Mouse (Mus musculus) retina, postnatal 1 day (tissue): ENCODE measurements around the gene Strip1.
A peak's percentile ranks its signal among the peaks of the same experiment; 100 is the strongest.

ENCODE experiments used
- DNase-seq: peaks from one replicate; pipeline ENCODE4 v3.0.0-alpha.2; 2012

Strip1 gene

DNA sequence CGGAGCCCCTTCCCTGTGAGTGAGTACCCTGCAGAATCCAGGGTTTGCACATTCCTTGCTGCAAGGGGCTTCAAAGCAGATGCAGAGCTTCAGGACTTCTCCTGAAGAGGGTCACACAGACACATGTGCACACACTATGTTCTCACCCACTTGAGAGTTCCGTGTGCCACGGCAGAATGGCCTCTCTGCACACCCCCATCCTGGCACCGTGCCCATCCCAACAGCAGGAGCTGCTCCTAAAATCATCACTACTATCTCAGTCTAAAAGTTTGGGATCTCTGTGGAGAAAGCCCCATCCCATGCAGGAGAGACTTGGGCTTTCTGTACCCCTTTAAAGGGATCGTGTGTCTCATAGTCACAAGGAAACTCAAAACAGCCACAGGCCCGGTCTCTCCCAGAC, 45.0 kb downstream of the Strip1 start:
- DNase-seq, result no peak

DNA sequence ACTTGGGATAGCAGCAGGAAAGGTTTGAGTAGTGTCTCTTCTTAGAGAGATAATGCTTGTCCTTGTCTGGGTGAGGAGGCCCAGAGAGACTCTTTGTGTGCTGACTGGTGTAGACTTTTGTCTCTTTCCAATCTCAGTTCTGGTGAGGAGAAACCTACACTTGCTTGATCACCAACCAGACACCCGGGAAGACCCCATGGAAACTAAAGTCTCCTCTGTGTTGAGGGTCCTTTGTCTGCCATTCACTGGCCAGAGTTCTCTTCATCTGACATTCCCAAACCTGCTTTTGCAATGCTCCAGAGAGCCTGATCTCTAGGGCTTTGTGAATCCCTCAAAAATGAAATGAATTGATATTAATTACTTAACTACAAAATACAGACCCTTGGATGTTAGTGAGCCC, 47.6 kb downstream of the Strip1 start:
- DNase-seq, result no peak

DNA sequence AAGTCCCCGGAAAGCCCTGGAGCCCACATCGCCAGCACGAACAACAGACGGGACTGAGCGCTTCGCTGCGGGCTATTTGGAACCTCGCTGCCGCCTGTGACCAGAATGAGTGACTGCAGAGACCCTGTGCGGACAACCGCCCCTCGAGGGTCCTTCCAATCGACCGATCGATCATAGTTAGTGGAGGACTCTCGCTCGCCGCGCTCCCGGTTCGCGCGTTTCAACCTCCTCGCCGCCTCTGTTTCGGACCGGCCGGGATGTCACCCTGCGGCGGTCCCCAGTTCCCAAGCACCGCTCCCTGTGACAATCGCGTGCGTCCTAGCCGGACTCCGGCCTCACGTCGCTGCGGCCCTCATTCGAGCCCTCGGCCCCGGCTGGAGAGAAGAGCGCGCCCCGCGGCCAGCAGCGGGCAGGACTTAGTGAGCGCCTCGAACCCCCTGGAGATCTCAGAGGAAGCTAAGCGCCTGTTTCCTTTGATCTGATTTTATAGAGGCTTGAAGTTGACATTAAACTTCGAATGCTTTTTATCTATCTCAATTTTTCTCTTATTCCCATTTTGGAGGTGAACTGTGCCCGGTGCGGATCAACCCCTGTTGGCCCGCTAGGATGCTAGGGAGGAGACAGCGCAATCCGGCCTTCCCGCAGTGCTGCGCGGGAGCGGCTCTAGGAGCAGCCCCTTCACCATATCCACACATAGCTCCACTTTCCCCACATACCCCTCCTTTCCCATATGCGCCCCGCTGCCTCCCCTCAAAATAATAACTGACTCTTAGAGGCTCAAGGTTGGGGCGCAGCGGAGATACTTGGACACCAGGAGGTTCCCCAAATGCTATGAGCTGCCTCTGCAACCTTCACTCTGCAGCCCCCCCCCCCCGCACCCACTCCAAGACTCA, 48.4 kb downstream of the Strip1 start:
- peak; percentile 62 for DNase-seq

DNA sequence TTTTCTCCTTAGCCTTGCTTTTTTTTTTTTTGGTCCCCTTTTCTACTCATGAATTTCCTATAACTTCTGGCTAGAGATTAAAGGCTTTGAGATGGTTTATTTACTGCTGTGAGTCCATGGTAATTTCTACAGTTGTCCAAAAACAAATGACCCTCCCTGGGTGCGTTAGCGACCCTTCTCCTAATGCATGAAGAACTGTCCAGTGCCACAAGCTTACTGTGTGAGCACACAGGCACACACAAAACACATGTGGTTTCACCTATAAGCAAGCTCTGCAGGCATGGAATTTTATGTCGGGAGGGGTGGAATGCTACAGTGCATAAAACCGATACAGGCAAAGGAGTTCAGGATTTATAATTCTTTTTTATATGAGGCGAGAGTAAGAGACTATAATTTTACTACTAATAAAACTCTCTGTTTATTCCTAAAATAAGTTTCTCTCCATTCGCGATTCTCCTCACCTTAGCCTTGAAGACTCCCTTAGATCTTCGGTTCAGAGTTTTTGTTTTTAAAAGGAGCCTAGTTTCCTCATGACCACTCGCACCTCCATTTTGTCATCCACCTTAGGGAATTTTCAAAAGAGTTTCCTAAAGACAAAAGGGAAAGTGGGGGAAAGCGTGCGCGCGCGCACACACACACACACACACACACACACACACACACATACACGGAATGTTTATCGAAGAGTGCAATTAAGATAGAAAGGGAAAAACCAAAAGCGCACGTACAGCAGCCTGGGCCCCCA, 49.2 kb downstream of the Strip1 start:
- no peak for DNase-seq

DNA sequence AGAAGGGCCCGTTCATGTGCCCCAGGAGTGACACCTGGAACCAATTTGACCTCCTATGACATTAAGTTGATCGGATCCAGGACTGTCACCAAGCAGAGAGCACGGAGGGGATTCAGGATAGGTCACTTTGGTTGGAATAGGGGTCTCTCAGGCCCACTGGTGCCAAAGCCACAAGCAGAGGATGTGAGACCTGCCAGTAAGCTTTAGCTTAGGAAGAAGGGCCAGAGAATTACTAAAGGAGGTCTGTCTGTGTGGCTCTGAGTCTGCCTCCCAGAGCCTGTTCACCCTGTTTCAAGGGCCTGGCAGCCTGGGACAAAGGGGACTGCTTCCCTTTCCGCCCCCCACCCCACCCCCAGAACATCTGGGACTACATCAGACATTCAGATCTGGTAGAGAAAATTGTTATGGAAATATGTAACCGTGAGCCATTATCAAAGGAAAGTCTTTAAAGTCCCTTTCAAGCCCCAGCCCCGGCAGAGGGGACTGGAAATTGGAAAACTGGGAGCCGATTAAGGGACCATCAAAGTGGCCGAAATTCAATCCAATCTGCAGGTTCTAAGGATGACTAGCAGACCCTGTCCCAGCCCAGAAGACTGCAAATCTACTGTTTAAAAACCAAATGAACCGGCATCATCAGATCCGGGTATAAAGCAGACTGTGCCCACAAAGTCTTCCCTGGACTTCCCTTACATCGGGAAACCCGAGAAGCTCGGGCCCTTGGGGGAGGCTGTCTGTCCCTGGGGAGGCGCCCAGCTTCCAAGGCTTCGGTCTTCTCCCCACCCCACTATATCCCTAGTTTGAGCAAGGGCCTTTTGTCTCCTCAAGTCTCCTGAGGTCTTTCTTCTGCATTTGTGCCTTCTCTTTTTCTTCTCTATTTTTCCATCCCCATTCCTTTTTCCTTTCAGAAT, 50.1 kb downstream of the Strip1 start:
- DNase-seq, result no peak

DNA sequence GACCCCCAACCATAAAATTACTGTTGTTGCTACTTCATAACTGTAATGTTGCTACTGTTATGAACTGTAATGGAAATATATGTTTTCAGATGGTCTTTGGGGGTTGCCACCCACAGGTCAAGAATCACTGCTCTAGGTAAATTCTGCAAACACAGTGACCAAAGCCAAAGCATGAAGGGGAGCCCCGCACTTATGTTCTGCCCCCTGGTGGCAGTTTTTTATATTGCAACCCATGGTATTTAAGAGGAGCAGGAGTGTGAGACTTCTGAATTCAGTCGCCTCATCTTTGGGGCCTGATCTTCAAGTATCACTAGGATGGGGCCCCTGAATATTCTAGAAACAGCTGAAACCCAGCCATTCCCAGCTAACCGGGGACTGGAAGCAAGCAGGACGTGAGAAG, 52.0 kb downstream of the Strip1 start:
- DNase-seq, result peak; percentile 81

DNA sequence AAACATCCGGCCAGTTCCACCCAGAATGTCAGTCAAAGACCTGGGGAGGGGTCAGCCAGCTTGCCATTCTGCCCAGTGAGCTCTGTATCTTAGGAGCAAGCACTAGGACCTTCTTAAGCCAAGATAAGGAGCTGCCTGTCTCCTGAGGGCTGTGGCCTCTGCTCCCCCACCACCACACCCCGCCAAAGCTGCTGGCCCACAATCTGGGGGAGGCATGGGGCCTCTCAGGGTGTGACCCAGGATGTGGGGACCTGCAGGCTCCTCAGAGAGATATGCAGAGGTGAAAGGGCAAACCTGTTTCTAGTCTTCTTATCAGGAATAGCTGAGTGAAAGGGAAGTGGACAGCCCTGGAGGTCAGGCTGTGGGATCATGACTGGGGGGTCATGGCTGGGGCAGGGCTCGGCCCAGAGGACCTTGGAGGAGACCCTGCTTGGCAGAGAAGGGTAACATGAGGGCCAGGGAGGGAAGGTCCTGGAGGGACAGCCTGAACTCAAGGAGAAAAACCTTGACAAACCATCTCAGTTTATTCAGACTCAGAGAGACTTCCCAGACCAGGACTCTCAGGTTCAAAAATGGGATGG, 53.6 kb downstream of the Strip1 start:
- no peak for DNase-seq

DNA sequence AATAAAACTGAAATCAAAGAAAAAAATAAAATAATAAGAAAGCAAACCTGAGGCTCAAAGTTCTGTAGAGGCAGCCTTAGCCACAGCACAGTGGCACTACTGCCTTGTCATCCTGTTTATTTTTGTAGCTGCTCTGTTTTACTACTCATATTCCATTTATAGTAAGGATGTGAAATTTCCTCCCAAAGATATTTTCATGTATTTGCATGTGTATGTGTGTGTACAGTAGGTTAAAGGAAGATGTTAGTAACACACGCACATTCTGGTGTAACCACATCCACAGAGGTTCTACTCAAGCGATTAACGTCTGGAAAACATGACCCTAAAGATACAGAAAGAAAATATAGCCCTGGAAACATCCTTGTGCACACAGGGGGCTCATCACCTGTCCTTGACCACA, 54.7 kb downstream of the Strip1 start:
- no peak for DNase-seq

DNA sequence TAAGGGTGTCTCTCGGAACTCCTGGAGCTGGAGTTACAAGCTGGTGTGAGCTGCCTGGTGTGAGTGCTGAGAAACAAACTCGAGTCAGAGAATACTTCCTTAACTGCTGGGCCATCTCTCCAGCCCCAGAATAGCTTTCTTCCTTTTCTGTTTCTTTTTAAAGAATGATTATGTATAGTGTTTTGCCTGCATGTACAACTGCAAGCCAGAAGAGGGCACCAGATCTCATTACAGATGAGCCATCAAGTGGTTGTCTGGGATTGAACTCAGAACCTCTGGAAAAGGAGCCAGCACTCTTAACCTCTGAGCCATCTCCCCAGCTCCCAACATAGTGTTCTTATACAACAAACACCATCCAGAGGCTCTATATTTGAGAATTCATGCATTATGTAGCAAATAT, 60.3 kb downstream of the Strip1 start:
- no peak for DNase-seq

DNA sequence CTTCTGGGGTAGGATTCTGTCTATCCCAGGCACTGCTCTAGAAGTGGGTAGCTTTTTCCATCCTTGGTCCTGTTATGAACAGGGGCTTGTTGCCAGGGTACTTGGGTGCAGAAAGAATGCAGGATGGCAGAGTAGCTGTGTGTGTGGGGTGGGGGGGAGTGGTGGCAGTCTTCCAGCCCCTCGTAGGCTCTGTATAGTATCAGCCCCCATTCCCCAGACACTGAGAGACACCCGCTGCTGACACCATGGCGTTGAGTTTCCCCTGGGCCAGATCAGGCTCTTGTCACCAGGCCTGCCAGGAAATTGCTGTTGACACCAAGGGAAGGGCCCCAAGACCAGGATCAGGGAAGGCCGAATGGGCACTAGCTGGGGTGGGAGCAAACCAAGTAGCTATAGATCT, 62.8 kb downstream of the Strip1 start:
- DNase-seq, result no peak

DNA sequence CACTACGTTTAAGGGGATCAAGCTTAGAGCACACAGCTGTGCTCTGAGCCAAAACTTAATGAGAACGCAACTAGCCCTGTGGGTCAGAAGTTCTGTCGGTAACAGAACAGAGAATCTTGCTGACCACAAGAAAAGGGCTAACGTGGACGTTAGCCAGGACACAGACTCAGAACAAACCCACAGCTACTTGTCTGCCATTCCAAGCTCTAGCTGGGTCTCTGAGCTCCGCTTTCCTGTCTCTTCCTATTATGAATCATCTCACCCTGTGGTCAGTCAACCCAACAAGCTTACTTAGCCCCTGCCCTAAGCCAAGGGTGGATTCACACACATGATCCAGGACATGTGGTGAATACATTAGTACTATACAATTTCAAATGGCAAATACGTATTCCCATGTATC, 63.7 kb downstream of the Strip1 start:
- DNase-seq, result no peak

DNA sequence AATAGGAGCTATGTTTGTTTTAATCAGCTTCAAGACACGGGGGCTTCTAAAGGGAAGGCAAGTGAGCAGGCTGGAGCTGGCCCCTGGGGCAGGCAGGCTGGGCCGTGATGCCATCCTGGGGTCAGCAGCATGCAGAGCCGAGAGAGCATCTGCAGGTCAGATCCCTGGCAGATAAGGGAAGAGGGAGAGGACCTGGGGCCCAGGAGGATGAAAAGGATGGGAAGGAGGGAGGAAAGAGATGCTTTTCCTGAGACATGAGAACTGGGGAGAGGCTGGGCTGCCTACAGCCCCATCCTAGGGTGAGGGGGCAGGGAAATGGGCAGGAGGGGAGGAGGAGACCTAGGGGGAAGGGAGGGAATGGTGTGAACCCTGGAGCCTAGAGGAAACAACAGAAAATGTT, 66.2 kb downstream of the Strip1 start:
- no peak for DNase-seq

DNA sequence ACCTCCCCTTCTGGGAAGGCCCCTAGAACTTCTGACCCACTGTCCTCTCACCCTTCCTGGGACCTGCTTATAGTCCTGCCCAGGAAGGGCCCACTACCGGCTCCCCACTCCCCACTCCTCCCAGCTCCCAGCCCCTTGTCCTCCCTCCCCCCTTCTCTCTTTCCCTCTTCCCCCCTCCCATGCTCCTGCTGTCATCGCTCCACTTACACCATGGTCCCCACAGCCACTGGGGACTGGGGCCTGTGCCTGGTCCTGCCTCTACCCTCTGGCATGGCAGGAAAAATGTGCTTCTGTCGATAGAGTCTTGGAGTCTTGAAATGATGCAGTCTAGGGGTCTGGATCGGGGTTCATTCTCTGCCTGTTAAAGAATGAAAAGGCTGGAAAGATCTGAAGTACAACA, 67.6 kb downstream of the Strip1 start:
- DNase-seq, result no peak

DNA sequence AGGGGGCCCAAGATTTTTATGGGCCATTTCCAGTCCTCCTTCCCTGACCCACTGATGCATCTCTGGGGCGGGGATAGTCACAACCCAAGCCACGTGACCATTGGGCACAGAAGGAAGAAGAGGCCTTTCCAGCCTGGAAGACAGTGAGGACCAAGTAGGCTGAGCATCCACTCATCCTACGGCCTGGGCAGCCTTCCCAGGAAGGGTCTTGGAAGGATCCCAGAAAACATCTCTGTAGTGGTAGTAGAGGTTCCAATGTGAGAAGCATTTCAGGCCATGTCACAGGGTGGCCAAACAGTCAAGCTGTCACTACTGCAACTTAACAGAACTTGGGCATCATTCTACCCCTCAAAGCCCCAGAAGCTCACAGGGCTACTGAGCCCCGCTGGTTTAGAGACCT, 68.9 kb downstream of the Strip1 start:
- DNase-seq, result no peak
